Mouse (Mus musculus): Measurements from ENCODE around the gene Pam. TPM values are rescaled to one million over a fixed set of nuclear protein-coding genes. Genes with fewer than 3 reads are reported as not detected.

Pam gene
- polyA plus RNA-seq, 1 experiment, result 54.7 TPM

DNA sequence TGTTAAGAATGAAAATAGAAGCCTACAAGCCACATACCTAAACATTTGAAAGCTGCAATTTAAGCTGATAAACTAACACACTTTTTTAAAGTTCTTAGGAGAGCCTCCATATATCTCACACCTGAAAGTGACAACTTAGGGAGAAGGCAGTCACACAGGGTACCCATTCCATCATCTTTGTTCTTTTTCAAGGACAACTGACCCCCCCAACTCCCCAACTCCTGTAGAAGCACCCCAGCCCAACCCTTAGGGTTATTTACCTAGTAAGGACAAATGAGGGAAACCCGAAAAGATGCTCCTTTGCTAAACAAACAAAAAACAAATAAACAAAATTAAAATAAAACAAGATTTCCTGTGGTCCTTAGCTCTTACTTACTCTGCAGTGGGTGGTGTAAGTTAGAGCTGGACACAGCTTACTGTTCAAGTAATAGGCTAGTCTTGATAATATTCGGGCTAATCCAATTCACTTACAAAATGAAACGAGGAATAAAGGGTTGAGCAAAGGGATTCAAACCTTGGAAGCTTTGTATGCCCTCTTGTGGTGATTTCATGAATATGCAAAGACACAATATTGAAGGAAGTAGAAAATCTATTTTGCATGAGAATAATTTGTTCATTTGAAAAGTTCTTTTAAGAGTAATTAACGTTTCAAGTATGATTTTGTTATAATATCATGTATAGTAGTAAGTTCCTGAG, 293.1 kb downstream of the Pam start:
- Histone ChIP-seq H3K4me3 (ENCODE audit: insufficient read depth, low read depth, low read length) (no peak overlapping the region), H3K4me1 (ENCODE audit: control insufficient read depth, insufficient read depth, low read length) (no peaks in the 10 kb centered on the region), H3K36me3 (ENCODE audit: control insufficient read depth, insufficient read depth, low read length) (no peaks in the 10 kb centered on the region), H3K27me3 (replicated peaks; ENCODE audit: control insufficient read depth, insufficient read depth, low read length) (no peaks in the 10 kb centered on the region), H3K27ac (ENCODE audit: insufficient read depth, low read depth, low read length) (no peak overlapping the region)
- 29% methylated on average over 4 of the region's 4 CpGs for WGBS
- DNase-seq, result peak; percentile 2
- TF ChIP-seq CTCF (conservative IDR thresholded peaks at IDR 0.05; ENCODE audit: insufficient read depth, insufficient read length, low read depth, low read length) (no peak), POLR2A (IDR thresholded peaks at IDR 0.05; ENCODE audit: low read depth, low read length) (no peak)

DNA sequence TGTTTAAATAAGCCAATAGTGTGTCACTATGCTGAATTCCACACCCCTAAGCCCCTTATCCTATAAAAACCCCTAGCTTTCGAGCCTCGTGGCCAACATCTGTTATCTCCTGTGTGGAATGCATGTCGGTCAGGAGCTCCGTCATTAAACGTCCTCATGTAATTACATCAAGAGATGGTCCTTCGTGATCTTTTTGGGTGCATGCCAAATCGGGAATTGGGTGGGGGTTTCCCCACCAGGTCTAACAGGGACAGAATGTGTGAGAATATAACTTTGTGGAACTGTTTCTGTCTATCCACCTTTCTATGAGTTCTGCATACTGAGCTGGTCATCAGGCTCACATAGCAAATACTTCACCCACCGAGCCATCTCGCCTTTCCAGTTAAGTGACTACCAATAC, 299.5 kb downstream of the Pam start:
- TF ChIP-seq POLR2A (IDR thresholded peaks at IDR 0.05; ENCODE audit: low read depth, low read length) (no peak), CTCF (conservative IDR thresholded peaks at IDR 0.05; ENCODE audit: insufficient read depth, insufficient read length, low read depth, low read length) (no peak)
- 86% methylated on average over 9 of the region's 9 CpGs for WGBS

DNA sequence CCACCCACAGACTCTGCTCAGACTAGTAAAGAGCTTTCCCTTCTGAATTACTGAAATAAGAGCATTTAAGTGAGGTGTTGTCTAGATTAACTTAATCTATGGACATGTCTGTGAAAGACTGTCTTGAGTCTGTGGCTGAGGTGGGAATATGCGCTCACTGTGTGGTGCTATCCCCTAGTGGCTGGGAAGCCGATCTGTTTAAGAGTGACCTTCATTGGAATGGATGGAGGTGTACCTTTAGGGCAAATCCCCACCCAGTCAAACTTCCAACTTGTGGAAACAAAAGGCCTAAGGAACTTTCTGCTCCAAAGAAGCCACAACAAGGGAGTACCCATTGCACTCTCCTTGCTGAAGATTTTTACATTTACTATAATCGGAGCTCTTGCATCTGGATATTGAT, 301.3 kb downstream of the Pam start:
- DNase-seq, result no peak
- no peaks in the 10 kb centered on the region for H3K4me1 ChIP-seq (ENCODE audit: control insufficient read depth, insufficient read depth, low read length)
- WGBS, result 84% methylated on average over 3 of the region's 3 CpGs

More for the DNA sequence above, 299.5 kb downstream of the Pam start:
- Histone ChIP-seq H3K36me3 (ENCODE audit: control insufficient read depth, insufficient read depth, low read length) (no peaks in the 10 kb centered on the region), H3K27ac (ENCODE audit: insufficient read depth, low read depth, low read length) (no peak overlapping the region), H3K4me3 (ENCODE audit: insufficient read depth, low read depth, low read length) (no peak overlapping the region), H3K4me1 (ENCODE audit: control insufficient read depth, insufficient read depth, low read length) (no peaks in the 10 kb centered on the region), H3K27me3 (replicated peaks; ENCODE audit: control insufficient read depth, insufficient read depth, low read length) (no peaks in the 10 kb centered on the region)
- no peak for DNase-seq

GRCm38 (mm10) chr1:97788490-97788889, 307.0 kb downstream of the Pam start:
- no peak overlapping the region for H3K27ac ChIP-seq (ENCODE audit: insufficient read depth, low read depth, low read length)
- TF ChIP-seq POLR2A (IDR thresholded peaks at IDR 0.05; ENCODE audit: low read depth, low read length) (no peak), CTCF (conservative IDR thresholded peaks at IDR 0.05; ENCODE audit: insufficient read depth, insufficient read length, low read depth, low read length) (no peak)
- WGBS, result 94% methylated on average over 2 of the region's 2 CpGs

More for the DNA sequence above, 301.3 kb downstream of the Pam start:
- Histone ChIP-seq H3K27me3 (replicated peaks; ENCODE audit: control insufficient read depth, insufficient read depth, low read length) (no peaks in the 10 kb centered on the region), H3K27ac (ENCODE audit: insufficient read depth, low read depth, low read length) (no peak overlapping the region), H3K4me3 (ENCODE audit: insufficient read depth, low read depth, low read length) (no peak overlapping the region), H3K36me3 (ENCODE audit: control insufficient read depth, insufficient read depth, low read length) (no peaks in the 10 kb centered on the region)
- TF ChIP-seq CTCF (conservative IDR thresholded peaks at IDR 0.05; ENCODE audit: insufficient read depth, insufficient read length, low read depth, low read length) (no peak), POLR2A (IDR thresholded peaks at IDR 0.05; ENCODE audit: low read depth, low read length) (no peak)

DNA sequence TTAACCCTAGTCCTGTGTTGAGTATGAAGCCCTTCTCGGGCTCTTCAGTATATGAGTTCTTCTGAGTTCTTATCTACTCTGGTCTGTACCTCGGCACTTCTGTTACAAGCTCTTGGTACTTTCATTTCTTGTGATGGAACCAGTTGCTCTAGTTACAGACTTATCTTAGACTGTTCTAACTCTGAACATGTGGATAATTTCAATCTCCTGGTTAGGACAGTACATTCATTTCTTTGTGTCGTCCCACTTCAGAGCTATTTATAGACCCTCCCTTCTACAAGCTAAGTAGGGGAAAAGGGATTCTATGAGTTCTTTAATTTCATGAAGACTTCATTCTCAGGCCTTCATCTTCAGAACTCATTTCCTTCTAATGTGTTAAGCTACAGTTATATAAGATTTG, 307.8 kb downstream of the Pam start:
- 85% methylated on average over 3 of the region's 3 CpGs for WGBS
- TF ChIP-seq POLR2A (IDR thresholded peaks at IDR 0.05; ENCODE audit: low read depth, low read length) (no peak), CTCF (conservative IDR thresholded peaks at IDR 0.05; ENCODE audit: insufficient read depth, insufficient read length, low read depth, low read length) (no peak)
- Histone ChIP-seq H3K27ac (ENCODE audit: insufficient read depth, low read depth, low read length) (no peak overlapping the region), H3K27me3 (replicated peaks; ENCODE audit: control insufficient read depth, insufficient read depth, low read length) (no peaks in the 10 kb centered on the region), H3K4me1 (ENCODE audit: control insufficient read depth, insufficient read depth, low read length) (no peaks in the 10 kb centered on the region), H3K36me3 (ENCODE audit: control insufficient read depth, insufficient read depth, low read length) (no peaks in the 10 kb centered on the region; the same call in 1 of the 2 replicates), H3K4me3 (ENCODE audit: insufficient read depth, low read depth, low read length) (no peak overlapping the region)
- no peak for DNase-seq

More at GRCm38 (mm10) chr1:97788490-97788889, 307.0 kb downstream of the Pam start:
- H3K27me3 ChIP-seq (replicated peaks; ENCODE audit: control insufficient read depth, insufficient read depth, low read length), result no peaks in the 10 kb centered on the region
- no peak for DNase-seq
- H3K36me3 ChIP-seq (ENCODE audit: control insufficient read depth, insufficient read depth, low read length), result no peaks in the 10 kb centered on the region; the same call in 1 of the 2 replicates
- no peaks in the 10 kb centered on the region for H3K4me1 ChIP-seq (ENCODE audit: control insufficient read depth, insufficient read depth, low read length)
- no peak overlapping the region for H3K4me3 ChIP-seq (ENCODE audit: insufficient read depth, low read depth, low read length)

- TF ChIP-seq POLR2A (IDR thresholded peaks at IDR 0.05; ENCODE audit: low read depth, low read length), result no peak
- TF ChIP-seq CTCF (conservative IDR thresholded peaks at IDR 0.05; ENCODE audit: insufficient read depth, insufficient read length, low read depth, low read length), result no peak
- Histone ChIP-seq H3K27ac (ENCODE audit: insufficient read depth, low read depth, low read length) (no peak overlapping the region), H3K36me3 (ENCODE audit: control insufficient read depth, insufficient read depth, low read length) (no peaks in the 10 kb centered on the region; the same call in 1 of the 2 replicates), H3K27me3 (replicated peaks; ENCODE audit: control insufficient read depth, insufficient read depth, low read length) (no peaks in the 10 kb centered on the region), H3K4me3 (ENCODE audit: insufficient read depth, low read depth, low read length) (no peak overlapping the region), H3K4me1 (ENCODE audit: control insufficient read depth, insufficient read depth, low read length) (no peaks in the 10 kb centered on the region)
- 86% methylated on average over 11 of the region's 11 CpGs for WGBS
- no peak for DNase-seq
Observed at GRCm38 (mm10) chr1:97785685-97786393, 309.6 kb downstream of the Pam start.

DNA sequence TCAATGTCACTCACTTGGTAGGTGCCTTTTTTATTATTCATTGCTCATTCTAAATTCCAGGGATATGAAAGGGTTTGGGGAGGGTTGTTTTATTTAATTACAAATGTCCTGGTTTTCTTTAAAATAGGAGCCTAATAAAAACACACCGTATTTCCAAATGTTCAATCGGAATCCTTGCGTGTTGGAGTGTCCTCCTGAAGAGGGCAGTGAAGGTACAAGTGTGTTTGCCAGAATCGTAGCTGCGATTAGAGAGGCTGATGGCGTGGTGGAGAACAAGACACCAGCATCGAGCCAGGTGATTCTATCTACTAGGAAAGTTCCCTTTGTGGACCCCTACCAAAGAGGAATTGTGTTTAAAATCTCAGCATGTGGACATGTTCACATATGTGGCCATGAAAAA, 310.5 kb downstream of the Pam start:
- H3K27ac ChIP-seq (ENCODE audit: insufficient read depth, low read depth, low read length), result no peak overlapping the region
- no peak for DNase-seq
- 83% methylated on average over 7 of the region's 7 CpGs for WGBS
- TF ChIP-seq POLR2A (IDR thresholded peaks at IDR 0.05; ENCODE audit: low read depth, low read length) (no peak), CTCF (conservative IDR thresholded peaks at IDR 0.05; ENCODE audit: insufficient read depth, insufficient read length, low read depth, low read length) (no peak)
- H3K36me3 ChIP-seq (ENCODE audit: control insufficient read depth, insufficient read depth, low read length), result no peaks in the 10 kb centered on the region; the same call in 1 of the 2 replicates
- H3K27me3 ChIP-seq (replicated peaks; ENCODE audit: control insufficient read depth, insufficient read depth, low read length), result no peaks in the 10 kb centered on the region
- no peak overlapping the region for H3K4me3 ChIP-seq (ENCODE audit: insufficient read depth, low read depth, low read length)
- no peaks in the 10 kb centered on the region for H3K4me1 ChIP-seq (ENCODE audit: control insufficient read depth, insufficient read depth, low read length)

All from kidney, adult 2 months (tissue).